Mouse (Mus musculus): ENCODE results near the gene Map3k20. TPM values are rescaled to one million over a fixed set of nuclear protein-coding genes. Genes with fewer than 3 reads are reported as not detected.
A peak's percentile ranks its signal among the peaks of the same experiment; 100 is the strongest.

Map3k20 gene
- polyA plus RNA-seq, 1 experiment from 2014 or later = 14.5 TPM

DNA sequence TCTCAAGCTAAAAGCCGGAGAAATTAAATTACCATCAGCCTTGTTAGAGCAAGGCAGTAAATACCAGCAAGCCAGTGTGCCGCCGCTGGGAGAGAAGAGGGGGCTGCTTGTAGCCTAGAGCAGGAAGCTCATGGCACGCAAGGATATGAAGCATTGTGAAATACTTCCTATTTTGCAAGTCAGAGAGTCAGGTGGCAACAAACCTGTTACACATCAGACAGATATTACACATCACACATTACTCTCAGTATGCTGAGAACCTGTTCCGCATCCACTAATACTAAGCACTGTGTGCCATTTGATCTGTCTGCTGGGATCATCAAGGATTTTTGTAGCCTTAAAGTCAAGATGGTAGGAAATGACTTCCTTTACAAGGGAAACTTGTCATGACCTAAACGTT is 157.4 kb downstream of the Map3k20 start:
- no peak overlapping the region for H3K27ac ChIP-seq
- no peak overlapping the region for H3K9ac ChIP-seq
- no peak overlapping the region for H3K4me3 ChIP-seq (replicated peaks)
- H3K4me1 ChIP-seq = peaks cover 17% of the 10 kb centered on the region; the same call in 1 of the 2 replicates
- no peaks in the 10 kb centered on the region for H3K9me3 ChIP-seq (replicated peaks)
- 80% methylated on average over 6 of the region's 6 CpGs for WGBS
- ATAC-seq (replicated peaks; ENCODE audit: low FRiP score) = no peak
- H3K36me3 ChIP-seq = peaks cover 6% of the 10 kb centered on the region
- no peaks in the 10 kb centered on the region for H3K27me3 ChIP-seq
- no peak overlapping the region for H3K4me2 ChIP-seq

DNA sequence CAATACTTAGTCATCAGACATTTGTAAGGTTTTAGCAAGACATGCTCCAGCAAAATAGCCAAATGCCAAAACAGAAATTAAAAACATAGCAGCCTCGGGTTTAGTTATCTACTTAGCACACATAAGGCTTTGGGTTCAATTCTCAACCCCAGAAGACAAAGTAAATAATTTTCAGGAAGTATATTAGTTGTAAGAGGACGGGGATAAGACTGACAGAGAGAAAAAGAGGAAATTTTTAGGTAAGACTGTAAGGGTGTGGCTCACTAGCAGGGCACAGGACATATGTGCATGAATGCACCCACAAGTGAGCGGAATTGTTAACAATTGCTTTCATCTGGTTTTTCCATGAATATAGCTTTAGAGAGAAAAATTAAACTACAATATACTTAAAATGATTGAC is 158.5 kb downstream of the Map3k20 start:
- H3K4me1 ChIP-seq = peaks cover 12% of the 10 kb centered on the region; the same call in 1 of the 2 replicates
- no peak overlapping the region for H3K4me2 ChIP-seq
- no peaks in the 10 kb centered on the region for H3K9me3 ChIP-seq (replicated peaks)
- no peak overlapping the region for H3K4me3 ChIP-seq (replicated peaks)
- H3K27ac ChIP-seq = no peak overlapping the region
- H3K27me3 ChIP-seq = no peaks in the 10 kb centered on the region
- H3K9ac ChIP-seq = no peak overlapping the region
- ATAC-seq (replicated peaks; ENCODE audit: low FRiP score) = no peak
- peaks cover 6% of the 10 kb centered on the region for H3K36me3 ChIP-seq
- WGBS = 79% methylated on average over 3 of the region's 3 CpGs

DNA sequence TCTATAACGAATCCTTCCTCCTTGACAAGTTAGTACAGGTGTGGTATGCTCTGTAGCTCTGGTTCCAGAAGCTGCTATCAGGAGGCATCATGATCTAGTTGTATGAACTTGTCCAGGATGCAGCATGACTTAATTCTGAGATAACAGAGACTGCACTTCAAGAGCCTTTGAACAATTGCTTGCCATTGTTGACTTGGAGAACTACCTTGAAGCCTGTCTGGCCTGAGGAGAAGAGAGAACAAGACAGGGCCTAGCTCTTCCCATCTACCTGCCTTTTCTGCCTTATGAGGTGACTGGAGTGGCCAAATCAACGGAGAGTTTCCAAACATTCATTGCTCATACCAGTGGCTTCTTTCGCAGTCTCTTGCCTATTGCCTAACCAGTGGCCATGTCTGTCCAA is 160.7 kb downstream of the Map3k20 start:
- H3K27me3 ChIP-seq = no peaks in the 10 kb centered on the region
- no peaks in the 10 kb centered on the region for H3K4me1 ChIP-seq
- H3K9ac ChIP-seq = no peak overlapping the region
- H3K36me3 ChIP-seq = peaks cover 6% of the 10 kb centered on the region
- no peak overlapping the region for H3K4me2 ChIP-seq
- no peaks in the 10 kb centered on the region for H3K9me3 ChIP-seq (replicated peaks)
- no peak for ATAC-seq (replicated peaks; ENCODE audit: low FRiP score)
- 97% methylated on average over 3 of the region's 3 CpGs for WGBS
- no peak overlapping the region for H3K27ac ChIP-seq
- no peak overlapping the region for H3K4me3 ChIP-seq (replicated peaks)

DNA sequence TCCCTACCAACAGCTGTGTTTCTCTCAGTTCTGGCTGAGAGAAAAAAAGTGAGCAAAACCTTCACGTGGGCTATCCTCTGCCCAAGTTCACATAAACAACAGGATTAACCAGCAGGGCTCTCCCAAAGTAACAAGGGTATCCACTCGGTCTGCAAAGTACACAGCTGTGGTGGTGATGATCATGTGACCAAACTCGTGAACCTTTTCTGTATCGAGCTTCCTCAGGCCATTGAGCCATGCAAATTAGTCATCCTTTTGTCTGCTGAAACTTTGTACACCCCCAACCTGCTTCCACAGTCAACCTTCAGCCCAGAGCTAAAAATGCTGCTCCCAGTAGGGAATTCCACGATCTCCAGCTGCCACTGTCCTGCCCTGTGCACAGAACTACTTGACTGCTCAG is 161.2 kb downstream of the Map3k20 start:
- H3K9ac ChIP-seq = no peak overlapping the region
- no peak overlapping the region for H3K4me2 ChIP-seq
- no peak overlapping the region for H3K27ac ChIP-seq
- H3K4me1 ChIP-seq = no peaks in the 10 kb centered on the region
- 53% methylated on average over 5 of the region's 5 CpGs for WGBS
- H3K36me3 ChIP-seq = peaks cover 4% of the 10 kb centered on the region
- H3K4me3 ChIP-seq (replicated peaks) = no peak overlapping the region
- H3K9me3 ChIP-seq (replicated peaks) = no peaks in the 10 kb centered on the region
- H3K27me3 ChIP-seq = no peaks in the 10 kb centered on the region
- no peak for ATAC-seq (replicated peaks; ENCODE audit: low FRiP score)

DNA sequence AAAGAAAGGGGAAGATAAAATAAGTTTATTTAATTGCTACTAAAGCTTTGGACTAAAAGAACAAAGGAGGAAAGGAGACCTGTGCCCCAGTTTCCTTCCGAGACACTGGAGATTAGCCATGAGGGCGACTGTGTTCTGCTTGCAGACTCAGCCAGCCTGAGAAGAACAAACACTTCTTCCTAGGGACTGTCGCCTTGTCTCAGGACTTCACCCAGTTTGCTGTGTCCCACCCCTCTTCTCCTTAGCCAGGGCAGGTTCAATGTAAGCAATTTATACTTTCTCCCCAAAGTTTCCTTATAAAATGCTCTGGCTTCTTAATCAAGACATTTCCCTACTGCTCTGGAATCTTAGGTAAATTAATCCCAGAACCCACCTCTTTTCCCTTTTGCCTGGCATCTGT is 168.1 kb downstream of the Map3k20 start:
- Histone ChIP-seq H3K27me3 (no peaks in the 10 kb centered on the region), H3K27ac (no peak overlapping the region), H3K4me2 (no peak overlapping the region), H3K4me1 (no peaks in the 10 kb centered on the region), H3K4me3 (replicated peaks) (no peak overlapping the region), H3K9ac (no peak overlapping the region), H3K9me3 (replicated peaks) (no peaks in the 10 kb centered on the region), H3K36me3 (no peaks in the 10 kb centered on the region)
- ATAC-seq (replicated peaks; ENCODE audit: low FRiP score) = no peak
- 57% methylated on average over 3 of the region's 3 CpGs for WGBS

DNA sequence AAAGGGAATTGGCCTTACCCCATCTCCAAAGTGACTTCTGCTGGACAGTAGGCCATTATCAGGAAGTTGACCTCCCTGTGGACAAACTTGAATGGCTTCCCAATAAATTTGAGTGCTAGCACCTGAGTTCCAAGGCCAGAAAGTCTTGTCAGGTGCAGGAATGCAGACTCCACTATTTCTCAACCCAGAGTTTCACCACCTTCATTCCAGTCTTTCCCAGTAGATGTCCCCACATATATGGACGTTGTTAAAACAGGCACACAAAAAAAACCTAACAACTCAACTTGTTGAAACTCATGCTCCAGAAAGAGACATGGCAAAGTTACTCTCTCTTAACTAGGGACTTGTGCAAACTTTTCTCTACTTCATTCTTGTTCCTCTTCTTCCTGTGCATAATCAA is 170.8 kb downstream of the Map3k20 start:
- no peak overlapping the region for H3K4me2 ChIP-seq
- no peak overlapping the region for H3K4me3 ChIP-seq (replicated peaks)
- no peaks in the 10 kb centered on the region for H3K27me3 ChIP-seq
- H3K36me3 ChIP-seq = no peaks in the 10 kb centered on the region
- WGBS = 63% methylated on average over 1 of the region's 1 CpGs
- H3K9ac ChIP-seq = no peak overlapping the region
- H3K9me3 ChIP-seq (replicated peaks) = no peaks in the 10 kb centered on the region
- no peak for ATAC-seq (replicated peaks; ENCODE audit: low FRiP score)
- H3K27ac ChIP-seq = no peak overlapping the region
- H3K4me1 ChIP-seq = no peaks in the 10 kb centered on the region

DNA sequence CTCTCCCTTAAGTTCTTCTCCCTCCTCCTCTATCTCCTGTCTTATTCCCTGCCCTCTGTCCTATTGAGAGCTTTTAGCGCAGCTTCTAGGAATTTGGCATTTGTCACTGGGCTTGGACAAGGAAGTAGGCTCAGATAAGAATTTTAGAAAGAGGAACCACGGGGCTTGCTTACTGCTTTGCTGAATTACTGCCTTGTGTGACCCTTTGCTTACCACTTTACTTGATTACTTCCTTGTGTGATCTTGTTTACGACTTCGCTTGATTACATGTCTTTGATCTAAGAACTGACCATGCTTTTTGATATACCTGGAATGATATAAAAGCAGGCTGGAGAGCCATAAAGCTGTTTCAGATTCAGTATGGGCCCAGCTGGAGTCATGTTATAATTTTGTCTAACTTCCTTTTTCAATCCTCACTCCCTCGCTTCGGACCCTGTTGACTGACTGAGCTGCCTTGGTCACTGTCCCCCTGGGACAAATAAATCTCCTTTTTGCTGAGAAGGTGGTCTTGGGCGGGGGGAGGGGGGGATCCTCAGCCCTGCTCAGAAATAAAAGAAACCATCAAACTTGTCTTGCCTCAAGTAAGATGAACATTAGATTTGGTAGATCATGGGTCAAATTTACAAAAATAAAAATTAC is 179.1 kb downstream of the Map3k20 start:
- H3K27ac ChIP-seq = 0 out of 2 replicates have a peak overlapping the region, but pooled peaks have one; percentile 10

DNA sequence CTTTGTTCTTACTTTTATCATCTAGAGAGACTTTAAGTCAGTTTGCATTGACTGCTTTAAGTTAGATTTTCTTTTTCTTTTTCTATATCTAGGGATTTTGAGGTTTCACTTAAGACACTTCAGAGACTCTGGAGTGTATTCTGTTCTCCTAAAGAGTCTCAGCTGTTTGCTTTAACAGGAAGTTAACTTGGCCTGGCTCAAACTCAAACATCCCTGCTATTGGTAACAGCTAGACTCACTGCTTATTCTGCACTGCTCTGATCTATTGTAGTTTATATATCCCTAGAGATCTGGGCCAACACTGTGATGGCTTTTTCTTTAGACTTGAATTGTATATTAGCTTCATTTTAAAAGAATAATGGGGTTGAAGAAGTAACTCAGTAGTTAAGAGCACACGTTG is 182.2 kb downstream of the Map3k20 start:
- peaks cover 10% of the 10 kb centered on the region; the same call in 1 of the 2 replicates for H3K4me1 ChIP-seq
- H3K4me3 ChIP-seq (replicated peaks) = no peak overlapping the region
- no peak for ATAC-seq (replicated peaks; ENCODE audit: low FRiP score)
- no peak overlapping the region for H3K9ac ChIP-seq
- no peaks in the 10 kb centered on the region for H3K36me3 ChIP-seq
- H3K27ac ChIP-seq = no peak overlapping the region
- no peak overlapping the region for H3K4me2 ChIP-seq
- H3K27me3 ChIP-seq = no peaks in the 10 kb centered on the region
- 64% methylated on average over 1 of the region's 1 CpGs for WGBS
- no peaks in the 10 kb centered on the region for H3K9me3 ChIP-seq (replicated peaks)

More for the DNA sequence above, 179.1 kb downstream of the Map3k20 start:
- Histone ChIP-seq H3K9me3 (replicated peaks) (no peaks in the 10 kb centered on the region), H3K36me3 (no peaks in the 10 kb centered on the region), H3K4me2 (no peak overlapping the region), H3K9ac (no peak overlapping the region), H3K27me3 (no peaks in the 10 kb centered on the region), H3K4me1 (peaks cover 10% of the 10 kb centered on the region; the same call in 1 of the 2 replicates), H3K4me3 (replicated peaks) (no peak overlapping the region)
- WGBS = 26% methylated on average over 7 of the region's 7 CpGs
- no peak for ATAC-seq (replicated peaks; ENCODE audit: low FRiP score)

DNA sequence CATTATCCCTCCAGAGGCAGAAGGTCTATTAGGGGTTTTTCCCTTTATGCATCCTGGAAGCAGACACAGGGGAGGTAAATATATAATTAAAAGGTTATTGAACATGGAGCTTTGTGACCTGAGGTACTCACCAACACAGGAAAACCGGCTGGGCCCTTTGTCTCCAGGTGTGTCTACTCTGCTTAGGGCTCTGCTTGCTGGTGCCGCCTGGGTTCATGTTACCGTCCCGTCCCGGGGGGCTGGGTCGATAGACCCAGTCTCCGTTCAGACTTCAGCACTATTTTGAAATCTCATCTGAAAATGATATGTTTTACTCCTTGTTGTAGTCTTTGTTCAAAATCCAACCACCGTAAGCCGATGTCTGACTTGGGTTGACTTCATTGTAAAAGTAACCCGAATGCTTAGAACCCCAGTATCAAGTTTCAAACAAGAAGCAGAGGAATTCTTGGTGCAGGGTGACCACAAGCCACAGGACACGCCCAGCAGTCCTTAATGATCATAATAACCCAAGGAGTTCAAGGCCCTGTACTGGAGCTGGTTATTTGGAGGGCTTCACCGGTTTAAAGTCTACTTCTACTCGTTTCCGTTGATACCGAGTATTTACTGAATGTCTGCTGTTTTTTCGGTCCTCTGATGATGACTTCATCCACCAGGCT is 186.1 kb downstream of the Map3k20 start:
- Histone ChIP-seq H3K27ac (no peak overlapping the region), H3K36me3 (no peaks in the 10 kb centered on the region), H3K9me3 (replicated peaks) (no peaks in the 10 kb centered on the region), H3K9ac (no peak overlapping the region), H3K27me3 (0 out of 2 replicates have a peak, but pooled peaks cover 3% of the 10 kb centered on the region), H3K4me3 (replicated peaks) (no peak overlapping the region), H3K4me1 (peaks cover 14% of the 10 kb centered on the region), H3K4me2 (no peak overlapping the region)
- 57% methylated on average over 16 of the region's 16 CpGs for WGBS
- ATAC-seq (replicated peaks; ENCODE audit: low FRiP score) = no peak

DNA sequence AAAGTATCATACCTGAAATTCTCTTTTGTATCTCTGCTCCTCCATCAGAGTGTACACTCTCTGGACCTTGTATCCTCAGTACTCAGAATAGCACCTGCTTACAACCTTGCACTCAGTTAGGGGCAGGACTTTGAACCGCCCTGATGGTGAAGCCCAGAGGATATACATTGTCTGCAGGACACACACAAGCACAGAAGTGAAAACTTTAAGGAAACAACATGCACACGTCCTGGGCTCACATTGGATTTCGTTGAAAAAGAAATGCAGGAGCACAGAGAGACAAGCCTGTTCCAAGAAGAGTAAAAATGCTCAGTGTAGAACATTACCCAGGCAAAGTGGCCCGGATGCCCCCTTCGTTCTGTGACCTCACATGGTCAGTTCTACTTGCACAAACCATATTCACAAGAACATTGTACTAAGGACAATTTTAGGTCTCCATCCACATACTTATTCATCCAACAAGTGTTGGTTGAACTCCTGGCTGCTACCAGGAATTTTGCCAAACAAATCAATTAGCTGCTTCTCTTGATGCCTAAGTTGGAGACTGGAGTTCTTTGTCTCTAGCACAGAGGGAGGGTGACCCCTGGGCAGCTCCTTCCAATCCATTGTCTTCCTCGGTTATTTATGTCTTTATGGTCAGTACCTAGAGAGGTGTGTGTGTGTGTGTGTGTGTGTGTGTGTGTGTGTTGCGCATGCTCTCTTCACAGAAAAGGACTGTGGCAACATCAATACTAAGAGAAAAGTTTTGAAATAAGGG is 189.3 kb downstream of the Map3k20 start:
- Histone ChIP-seq H3K4me1 (peaks cover 38% of the 10 kb centered on the region), H3K4me2 (peak overlapping the region; percentile 82), H3K36me3 (peaks cover 11% of the 10 kb centered on the region), H3K27ac (peak overlapping the region; percentile 37; the same call in 1 of the 2 replicates), H3K9me3 (replicated peaks) (no peaks in the 10 kb centered on the region), H3K9ac (no peak overlapping the region), H3K27me3 (0 out of 2 replicates have a peak, but pooled peaks cover 3% of the 10 kb centered on the region), H3K4me3 (replicated peaks) (no peak overlapping the region)
- 30% methylated on average over 7 of the region's 7 CpGs for WGBS
- ATAC-seq (replicated peaks; ENCODE audit: low FRiP score) = no peak

DNA sequence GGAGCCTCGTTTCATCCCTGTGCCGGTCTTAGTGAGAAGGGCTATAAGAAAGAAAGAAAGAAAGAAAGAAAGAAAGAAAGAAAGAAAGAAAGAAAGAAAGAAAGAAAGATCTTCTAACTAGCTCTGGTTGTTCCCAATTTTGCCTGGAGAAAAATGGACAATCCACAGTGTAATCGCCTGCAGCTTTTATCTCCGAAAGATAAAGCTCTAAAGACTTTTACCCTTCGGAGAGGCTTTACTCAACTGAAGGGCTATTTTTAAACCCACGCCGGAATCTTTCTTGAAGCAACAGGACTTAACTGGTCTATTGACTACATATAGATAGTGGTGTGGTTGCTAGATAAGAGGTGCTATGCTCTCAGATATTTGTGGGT is 190.0 kb downstream of the Map3k20 start:
- H3K27ac ChIP-seq = peak overlapping the region; percentile 93
- H3K9me3 ChIP-seq (replicated peaks) = no peaks in the 10 kb centered on the region
- peak overlapping the region; percentile 79 for H3K4me3 ChIP-seq (replicated peaks)
- peaks cover 45% of the 10 kb centered on the region for H3K4me1 ChIP-seq
- H3K4me2 ChIP-seq = peak overlapping the region; percentile 82
- ATAC-seq (replicated peaks; ENCODE audit: low FRiP score) = no peak
- WGBS = 1% methylated on average over 7 of the region's 7 CpGs
- peak overlapping the region; percentile 87 for H3K9ac ChIP-seq
- peaks cover 18% of the 10 kb centered on the region for H3K36me3 ChIP-seq
- H3K27me3 ChIP-seq = 0 out of 2 replicates have a peak, but pooled peaks cover 3% of the 10 kb centered on the region
